Mouse (Mus musculus): ENCODE results near the gene Astn2.
A peak's percentile ranks its signal among the peaks of the same experiment; 100 is the strongest.
"Not testable (repeated sequence)": the region's sequence is repeated elsewhere in the genome, so short reads cannot be mapped to it uniquely, and the experiment has no call there.

The Astn2 gene

DNA sequence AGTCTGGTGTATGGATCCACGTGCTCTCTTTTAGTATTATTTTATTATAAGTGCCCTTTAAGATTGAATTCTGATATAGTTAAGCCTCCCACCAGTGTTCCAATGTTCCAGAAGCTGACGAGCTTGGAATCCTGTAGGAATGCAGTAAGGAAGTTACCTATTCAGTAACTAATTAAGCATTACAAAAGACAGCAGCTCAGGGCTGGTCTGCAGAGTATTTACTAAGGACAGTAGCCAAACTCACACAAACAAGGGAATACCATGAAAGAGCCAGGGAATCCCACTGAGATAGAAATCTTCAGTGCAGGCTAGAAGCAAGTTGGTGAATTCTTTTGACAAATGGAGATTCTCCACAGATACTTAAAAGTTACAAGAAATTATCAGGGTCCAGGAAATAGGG lies 724.6 kb downstream of the Astn2 start:
- not testable (repeated sequence) for DNase-seq (ENCODE audit: extremely low spot score, low spot score)

DNA sequence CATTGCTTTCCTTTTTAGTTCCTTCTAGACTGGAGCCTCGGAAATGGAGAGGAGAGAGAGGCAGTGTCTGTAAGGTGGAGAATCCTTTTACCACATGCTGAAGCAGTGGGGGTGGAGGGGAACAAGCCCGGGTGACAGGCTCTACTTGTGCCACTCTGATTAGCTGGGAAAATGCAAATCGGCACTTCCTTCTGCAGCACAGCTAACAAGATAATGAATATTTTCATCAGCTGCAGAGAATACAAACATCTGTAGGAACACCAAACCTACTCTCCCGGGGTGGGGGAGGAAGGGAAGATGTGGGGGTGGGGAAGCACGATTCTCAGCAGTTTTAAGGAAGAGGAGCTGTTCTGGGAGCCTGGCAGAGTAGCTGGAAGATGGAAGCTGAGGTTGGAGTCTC lies 725.5 kb downstream of the Astn2 start:
- DNase-seq (ENCODE audit: extremely low spot score, low spot score), result no peak

DNA sequence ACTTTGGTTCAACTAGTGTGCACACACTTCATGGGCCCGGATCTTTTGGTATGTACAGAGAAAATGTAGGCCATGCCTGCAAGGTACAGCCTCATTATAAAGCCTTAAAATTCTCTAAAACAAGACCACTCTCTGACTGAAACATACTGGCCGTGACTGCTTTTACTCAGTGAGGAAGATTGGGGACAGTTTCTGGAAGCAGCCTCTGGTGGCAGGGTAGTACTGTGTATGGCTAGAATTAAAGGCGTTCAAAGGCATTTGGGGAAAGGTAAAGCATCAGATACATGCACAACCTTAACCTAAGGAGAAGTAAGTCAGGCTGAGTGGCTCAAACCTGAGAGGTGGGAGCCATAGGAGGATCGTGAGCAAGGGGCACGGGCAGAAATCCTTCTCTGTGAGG lies 725.9 kb downstream of the Astn2 start:
- DNase-seq (ENCODE audit: extremely low spot score, low spot score), result no peak

DNA sequence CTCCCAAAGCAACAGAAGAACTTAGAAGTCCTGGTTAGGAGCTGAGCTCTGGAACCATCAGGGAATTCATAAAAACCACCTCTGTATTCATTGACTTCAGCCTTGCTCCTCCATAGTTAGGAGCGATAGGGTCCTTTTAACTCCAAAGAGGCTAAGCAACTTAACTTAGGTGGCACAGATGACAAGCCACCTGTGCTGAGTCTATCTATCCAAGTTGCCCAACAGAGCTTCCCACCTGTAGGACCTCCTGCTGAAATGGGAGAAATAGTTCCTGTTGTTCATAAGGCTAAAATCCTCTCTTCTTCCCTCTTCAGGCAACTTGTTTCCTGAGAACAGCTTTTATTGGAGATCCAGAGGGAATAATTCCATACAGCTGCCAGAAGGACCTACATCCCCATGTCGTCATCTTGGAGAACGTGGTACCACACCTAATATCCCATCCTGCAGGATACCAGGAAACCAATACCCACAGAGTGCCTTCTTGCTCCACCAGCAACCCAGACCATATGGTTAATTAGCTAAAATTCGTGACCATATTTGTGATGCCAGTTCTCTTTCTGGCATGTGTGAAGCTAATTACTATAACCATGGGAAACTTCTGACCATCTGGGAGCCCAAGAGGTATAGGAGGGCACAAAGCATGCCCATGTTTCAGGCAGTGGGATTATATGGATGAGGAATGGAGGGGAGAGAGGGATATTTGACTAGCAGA lies 730.0 kb downstream of the Astn2 start:
- no peak for DNase-seq (ENCODE audit: extremely low spot score, low spot score)

DNA sequence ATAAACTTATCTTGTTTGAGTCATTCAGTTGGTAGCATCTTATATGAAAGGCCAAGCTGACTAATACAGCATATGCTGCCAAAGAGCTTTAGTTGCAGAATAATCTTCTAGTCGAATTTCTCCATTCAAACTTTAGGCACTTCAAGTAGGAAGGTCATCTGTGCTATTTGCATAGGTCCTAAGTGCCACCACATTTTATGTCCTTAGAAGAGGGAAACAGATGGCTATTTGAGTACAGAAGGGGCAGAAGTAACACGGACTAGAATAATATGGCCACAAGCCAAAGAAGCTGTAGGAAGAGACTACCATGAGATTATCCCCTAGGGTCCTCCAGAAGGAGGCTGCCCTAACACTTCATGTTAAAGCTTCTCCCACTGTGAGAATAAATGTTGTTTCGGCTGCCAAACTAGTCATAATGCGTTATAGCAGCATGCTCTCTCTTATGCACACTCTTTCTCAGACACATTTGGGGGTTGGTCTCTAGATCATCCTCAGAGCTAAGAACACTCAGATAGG lies 730.9 kb downstream of the Astn2 start:
- no peak for DNase-seq (ENCODE audit: extremely low spot score, low spot score)

DNA sequence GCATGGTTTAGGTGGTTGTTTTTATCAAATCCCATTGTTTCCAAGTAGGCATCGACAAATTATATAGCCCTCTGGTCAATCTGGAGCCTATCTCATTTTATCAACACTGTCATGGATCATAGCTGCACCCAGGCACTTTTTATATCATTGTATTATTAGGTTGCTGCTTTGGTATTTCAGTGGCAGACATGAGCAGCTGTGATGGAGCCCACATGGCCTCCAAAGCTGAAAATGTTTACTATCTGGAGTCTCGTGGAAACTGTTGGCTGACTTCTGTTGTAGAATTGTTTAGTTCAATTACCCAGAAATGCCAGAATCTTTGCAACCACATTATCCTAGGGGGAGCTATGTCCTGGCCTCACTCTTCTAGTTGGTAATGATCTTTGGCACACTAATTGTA lies 732.1 kb downstream of the Astn2 start:
- no peak for DNase-seq (ENCODE audit: extremely low spot score, low spot score)

DNA sequence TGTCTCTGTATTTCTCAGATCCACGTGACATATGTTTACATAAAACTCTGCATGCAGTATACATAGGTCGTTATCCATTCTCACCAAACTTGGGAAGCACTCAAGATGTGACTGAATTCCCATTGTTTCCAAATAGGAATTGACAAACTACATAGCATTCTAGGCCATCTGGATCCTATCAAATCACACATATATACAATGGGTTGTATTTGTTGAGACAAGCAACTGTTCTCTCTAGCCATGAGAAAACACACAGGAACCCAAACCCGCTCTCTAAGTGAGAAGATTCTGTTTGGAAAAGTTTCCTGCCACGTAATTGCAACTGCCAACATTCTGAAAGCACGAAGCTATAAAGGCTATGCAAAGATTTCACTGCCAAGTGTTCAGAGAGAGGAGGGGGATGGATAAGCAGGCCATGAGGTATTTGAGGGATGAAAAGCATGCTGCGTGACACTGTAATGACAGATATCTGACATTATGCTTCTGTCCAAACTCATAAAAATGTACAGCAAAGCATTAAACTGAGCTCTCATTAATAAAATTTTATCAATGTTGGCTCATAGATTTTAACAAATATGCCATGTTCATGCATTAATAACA lies 732.7 kb downstream of the Astn2 start:
- no peak for DNase-seq (ENCODE audit: extremely low spot score, low spot score)

DNA sequence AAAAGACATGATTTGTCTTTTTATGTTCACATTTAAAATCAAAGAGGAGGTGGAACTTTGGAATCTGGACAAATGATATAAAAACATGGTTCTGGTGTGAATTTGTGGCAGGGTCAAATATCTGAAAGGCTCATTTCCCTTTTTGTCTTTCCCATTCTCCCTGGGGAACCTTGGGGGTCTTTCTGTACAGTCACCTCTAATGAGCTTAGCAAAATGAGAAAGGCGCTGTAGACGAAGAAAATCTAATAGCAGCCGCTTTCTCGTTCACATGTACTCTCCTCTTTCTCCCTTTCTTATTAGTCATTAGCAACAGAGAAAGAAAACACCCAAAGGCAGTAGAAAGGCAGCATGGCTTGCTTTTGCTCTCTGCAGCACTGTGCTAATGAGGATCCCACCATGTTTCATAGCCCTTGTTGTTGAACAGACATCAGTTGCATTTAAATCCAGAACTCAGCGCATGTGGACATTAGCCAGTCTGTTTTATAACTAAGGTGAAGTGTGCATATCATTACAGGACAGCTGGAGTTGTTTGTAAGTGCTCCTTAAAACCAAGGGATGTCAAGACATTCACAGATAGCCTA lies 737.3 kb downstream of the Astn2 start:
- DNase-seq (ENCODE audit: extremely low spot score, low spot score), result no peak

DNA sequence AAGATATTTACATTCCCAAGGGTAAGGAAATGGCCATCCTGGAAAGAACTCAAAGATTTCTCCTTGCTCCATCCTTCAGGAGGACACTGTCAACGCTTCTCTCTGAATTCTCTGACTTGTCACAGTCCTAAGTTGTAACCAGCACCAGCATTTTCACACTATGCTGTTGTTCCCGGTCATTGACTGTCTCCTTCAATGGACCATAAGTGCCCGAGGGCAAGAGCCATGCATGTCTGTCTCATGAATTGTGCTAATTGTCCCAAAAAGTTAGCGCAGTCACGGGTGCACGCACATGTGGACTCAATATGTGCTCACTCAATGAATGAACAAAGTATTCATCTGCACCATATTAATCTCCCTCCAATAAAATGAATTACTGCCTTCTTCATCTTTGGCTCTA lies 741.2 kb downstream of the Astn2 start:
- no peak for DNase-seq (ENCODE audit: extremely low spot score, low spot score)

DNA sequence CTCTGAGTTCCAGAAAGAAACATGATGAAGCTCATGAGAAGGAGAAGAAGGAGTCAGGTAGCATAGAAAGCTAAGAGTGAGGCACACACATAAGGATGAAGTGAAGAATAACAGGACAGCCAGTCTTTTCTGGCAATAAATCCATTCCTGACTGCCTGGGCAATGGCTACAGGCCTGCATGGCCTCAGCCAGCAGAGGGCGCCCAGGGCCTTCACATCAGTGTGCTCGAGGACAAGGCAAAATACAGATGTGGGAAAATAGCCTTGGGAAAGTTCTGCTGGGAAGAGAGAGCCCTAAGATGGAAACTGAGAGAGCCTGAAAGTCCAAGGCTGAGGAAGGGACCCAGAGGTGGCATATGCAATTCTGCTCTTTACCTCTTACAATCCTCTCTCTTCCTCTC lies 749.7 kb downstream of the Astn2 start:
- peak; percentile 80 for DNase-seq (ENCODE audit: extremely low spot score, low spot score)

DNA sequence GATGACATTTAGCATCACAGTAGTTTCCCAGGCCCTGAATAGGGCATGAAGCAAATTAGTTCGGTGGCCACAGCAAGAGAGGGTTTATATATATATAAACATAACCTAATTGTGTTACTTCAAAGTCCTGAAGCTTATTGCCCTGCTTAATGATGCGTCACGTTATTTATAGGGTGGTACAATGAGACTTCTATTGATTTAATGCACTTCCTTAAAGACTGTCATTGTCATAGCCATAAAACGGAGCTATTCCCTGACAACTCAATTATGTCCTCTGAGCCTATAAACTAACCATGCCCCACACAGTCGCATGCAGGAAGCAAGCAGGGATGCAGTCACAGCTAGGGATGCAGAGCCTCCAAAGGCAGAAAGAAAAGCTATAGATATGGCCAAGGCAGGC lies 761.8 kb downstream of the Astn2 start:
- DNase-seq (ENCODE audit: extremely low spot score, low spot score), result no peak

DNA sequence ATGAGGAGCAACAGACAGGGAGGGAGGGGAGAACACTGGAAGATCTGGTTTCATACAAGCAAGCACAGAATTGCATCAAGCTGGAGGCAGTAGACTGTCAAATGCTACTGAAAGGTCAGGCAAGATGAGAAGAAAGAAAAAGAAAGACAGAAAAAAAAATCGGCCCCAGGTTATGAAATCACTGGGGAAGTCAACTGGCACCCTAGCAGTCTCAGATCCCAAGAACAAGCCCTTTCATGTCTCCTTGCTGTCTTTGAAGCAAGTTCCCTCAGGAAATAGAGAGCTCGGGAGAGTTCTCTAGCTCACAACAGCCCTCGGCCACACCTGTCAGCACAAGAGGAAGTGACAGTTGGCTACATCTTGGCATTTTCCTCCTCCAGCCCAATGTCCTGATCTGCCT lies 766.2 kb downstream of the Astn2 start:
- no peak for DNase-seq (ENCODE audit: extremely low spot score, low spot score)

DNA sequence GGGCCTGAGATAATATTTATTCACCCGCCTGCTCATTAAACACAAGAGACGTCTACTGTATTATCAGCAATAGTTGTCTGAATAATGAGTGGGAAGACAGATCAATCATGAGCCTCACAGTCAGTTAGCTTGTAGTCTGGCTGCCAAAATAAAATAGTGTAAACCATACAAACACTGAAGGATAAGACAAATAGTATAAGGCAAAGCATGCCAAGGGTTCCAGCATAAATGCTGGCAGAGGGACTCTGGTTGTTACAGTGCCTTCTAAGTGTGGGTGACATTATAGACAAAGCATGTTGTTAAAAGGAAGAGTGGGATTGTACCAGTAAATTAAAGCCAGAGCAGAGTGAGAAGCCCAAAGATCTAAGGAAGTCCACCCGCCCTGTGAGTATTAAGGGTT lies 784.3 kb downstream of the Astn2 start:
- DNase-seq (ENCODE audit: extremely low spot score, low spot score), result no peak

DNA sequence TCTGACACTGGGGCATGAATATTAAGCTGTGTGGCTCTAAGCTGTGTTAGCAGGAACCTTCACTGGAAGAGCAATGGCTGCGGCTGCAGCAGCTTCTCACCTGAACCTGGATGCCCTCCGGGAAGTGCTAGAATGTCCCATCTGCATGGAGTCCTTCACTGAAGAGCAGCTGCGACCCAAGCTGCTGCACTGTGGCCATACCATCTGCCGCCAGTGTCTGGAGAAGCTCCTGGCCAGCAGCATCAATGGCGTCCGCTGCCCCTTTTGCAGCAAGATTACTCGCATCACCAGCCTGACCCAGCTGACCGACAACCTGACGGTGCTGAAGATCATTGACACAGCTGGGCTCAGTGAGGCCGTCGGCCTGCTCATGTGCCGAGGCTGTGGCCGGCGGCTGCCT lies 791.3 kb downstream of the Astn2 start:
- DNase-seq (ENCODE audit: extremely low spot score, low spot score), result no peak

DNA sequence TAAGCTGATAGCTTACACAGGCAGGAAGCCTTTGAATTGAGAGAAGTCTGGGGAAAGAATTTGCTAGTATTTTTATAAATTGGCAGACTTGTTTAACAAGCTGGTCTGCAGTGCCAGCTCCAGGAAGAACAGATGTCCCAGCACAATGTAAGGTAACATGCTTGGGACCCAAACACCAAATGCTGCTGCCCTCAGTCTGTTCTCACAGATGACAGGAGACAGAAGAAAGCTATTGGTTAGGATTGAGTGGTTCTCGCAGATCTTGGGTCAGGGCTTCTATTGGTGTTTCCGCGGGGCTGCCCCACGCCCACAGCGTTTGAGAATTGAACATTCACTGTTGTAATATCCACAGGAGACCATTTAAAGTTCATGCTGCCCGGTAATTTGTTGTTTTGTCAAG lies 793.5 kb downstream of the Astn2 start:
- DNase-seq (ENCODE audit: extremely low spot score, low spot score), result no peak

DNA sequence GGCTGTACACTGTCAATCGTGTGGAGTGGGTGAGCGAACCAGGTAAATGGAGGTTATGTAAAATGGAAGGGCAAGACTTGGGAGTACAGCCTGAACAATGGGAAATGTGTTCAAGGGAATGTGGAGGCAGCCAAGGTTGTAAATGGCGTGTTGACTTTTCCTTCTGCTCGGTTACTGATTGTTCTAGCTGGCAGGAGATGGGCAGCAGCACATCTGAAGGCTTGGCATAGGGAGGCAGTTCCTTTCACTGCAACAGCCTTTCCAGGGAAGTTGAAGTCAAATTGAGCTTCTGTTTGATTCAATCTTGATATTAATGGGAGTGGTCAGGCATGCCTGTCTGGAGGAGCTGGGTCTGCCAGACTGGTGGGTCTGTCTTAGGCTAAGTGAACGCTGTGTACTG lies 794.1 kb downstream of the Astn2 start:
- no peak for DNase-seq (ENCODE audit: extremely low spot score, low spot score)

DNA sequence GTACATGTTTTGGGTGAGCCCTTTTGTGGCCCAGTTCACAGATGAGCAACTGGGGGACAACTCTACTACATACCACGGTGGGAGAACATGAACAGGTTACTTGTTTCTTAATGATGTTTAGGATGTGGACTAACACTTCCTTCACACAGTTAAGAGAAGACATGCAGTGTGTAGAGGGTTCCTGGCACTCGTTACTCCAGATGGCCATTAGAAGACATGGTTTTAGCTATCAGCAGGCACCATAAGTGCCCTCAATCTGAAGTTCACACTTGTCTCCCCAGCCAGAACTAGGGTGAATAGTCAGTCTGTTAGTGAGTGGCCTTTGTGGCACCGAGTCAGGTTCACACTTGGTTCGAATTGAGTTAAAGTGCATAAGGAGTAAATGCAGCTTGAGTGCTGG lies 796.3 kb downstream of the Astn2 start:
- no peak for DNase-seq (ENCODE audit: extremely low spot score, low spot score)

DNA sequence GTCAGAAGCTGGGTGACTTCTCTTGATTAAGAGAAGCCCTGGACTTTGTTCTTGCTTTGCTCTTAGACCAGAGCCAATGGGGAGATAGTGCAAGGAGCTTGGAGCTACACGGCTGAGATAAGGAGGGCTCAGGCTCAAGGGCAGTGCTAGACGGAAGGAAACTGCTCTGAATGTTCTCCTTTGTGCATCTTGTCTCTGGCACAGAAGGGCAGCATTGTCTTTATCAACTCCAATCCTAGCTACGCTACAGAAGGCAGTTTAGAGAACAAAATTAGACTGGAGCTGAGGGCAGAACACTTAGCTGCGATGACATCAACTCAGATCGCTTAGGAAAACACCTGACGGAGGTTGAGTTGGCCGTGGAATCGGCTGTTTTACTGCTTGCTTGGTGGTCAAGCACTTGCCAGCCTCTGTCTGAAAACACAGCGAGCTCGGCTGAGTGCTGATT lies 797.2 kb downstream of the Astn2 start:
- no peak for DNase-seq (ENCODE audit: extremely low spot score, low spot score)

DNA sequence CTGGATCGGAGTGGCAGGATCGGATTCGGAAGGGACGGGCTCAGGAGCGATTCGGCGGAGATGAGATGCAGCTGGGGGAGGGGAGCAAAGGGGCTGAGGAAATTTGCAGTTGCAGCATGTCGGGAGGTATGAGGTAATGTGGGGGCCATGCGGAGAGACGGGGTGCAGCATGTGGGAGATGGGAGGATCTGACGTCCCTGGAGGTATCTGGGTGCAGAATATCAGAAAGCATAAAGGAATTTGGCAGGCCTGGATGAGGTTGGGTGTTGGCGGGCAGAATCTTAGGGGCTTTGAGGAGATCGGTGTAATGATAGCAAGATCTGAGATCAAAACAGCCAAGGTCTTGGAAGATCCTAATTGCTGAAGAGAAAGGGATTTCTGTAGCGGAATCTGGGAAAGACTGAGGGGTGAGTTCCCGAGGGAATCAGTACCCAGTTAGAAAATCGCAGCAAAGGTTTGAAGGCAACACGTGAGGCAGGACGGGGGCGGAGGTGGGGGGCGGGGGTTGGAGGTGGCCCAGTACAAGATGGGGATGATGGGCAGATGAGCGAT lies 799.2 kb downstream of the Astn2 start:
- DNase-seq (ENCODE audit: extremely low spot score, low spot score), result no peak

DNA sequence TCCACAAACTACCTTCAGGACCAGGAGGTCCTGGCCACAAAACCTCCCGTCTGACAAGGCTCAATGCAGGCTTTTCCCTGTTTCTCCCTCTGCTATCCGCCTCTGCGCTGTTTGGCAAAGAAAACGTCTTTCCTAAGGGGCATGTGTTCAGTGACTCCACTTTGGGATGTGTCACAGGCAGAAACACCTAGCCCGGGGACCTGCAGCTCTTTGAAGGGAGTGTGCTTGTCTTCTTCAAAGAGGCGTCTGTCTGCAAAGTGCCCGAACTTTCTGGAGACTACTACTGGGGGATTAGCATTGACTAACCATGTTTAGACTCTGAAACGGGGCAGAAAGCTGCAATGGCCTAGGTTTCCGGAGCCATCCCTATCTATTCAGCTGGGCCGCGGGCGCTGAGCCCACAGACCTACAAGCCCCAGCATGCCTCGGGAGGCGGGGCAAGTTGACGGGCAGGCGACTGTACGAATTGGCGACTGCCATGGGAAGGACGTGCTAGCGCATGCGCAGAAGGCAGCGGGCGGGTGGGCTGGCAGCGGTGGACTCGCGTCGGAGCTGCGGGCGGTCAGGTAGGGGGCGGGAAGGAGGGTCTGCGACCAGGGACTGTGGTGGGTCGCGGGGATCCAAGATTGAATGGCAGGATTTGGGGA lies 799.8 kb downstream of the Astn2 start, which contains the start of gene Trim32:
TSS of gene Trim32 (plus strand) at position 483 of the 647 bp plus-strand sequence.
- DNase-seq (ENCODE audit: extremely low spot score, low spot score), result peak; percentile 98

DNA sequence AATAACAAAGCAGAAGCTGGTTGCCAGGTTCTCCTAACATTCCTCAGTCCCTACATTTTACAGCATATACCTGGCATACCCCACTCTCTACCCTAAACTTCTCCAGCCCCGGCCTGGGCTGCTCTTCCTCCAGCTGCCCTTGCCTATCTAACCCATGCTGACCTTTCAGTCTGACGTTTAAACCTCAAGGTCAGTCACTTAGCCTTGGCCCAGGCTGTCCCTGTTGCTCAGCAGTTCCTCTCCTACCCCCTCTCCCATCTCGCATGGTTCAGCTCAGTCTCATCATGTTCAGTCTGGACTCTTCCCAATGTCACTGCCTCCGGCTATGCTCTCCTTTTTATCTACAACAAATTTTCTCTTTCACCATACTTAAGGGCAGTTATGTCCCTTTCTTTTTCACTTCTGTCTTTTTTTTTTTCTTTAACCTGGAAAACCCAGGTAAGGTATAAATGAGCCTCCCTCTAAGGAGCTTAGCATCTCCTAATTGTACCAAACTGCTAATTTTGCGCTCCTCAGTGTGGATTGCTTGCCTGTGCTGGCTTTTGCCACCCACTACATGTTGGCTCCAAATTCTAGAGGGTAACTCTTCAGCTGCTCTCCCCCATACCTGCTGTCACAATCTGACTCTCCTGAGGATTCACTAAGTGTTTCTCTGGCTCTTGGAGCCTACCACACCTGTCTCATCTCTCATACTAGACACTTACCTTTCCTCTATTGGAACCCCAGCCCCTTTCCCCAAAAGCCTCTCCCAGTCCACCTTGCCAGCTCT lies 809.6 kb downstream of the Astn2 start:
- DNase-seq (ENCODE audit: extremely low spot score, low spot score), result no peak
